Mouse (Mus musculus) CH12.LX (cell line): Measurements from ENCODE around the gene Cfap61. TPM values are rescaled to one million over a fixed set of nuclear protein-coding genes. Genes with fewer than 3 reads are reported as not detected.

Source experiments
- DNase-seq: peaks from one replicate; pipeline ENCODE4 v3.0.0-alpha.2; 2013; ENCODE audit errors: extremely low read depth
- H3K27ac ChIP-seq: 2 replicates; pipeline ENCODE4 v1.5.1; 2012; ENCODE audit warnings: low read depth, mild to moderate bottlenecking, control low read depth, moderate library complexity; ENCODE audit not compliant: insufficient read depth
- H3K27me3 ChIP-seq: replicated peaks from 2 replicates; pipeline ENCODE3; 2012; ENCODE audit warnings: inconsistent platforms
- H3K36me3 ChIP-seq, 2 experiments: replicated peaks in 1 of 2; 2 replicates each; pipeline versions ENCODE3 to v1.6.1; 2012; ENCODE audit warnings: inconsistent platforms in 1 of 2, low read length in 1 of 2, mild to moderate bottlenecking in 1 of 2, mixed read lengths in 1 of 2, moderate library complexity in 1 of 2; ENCODE audit not compliant: control insufficient read depth in 1 of 2, insufficient read depth in 1 of 2
- H3K4me1 ChIP-seq, 2 experiments: 2 replicates each; pipeline ENCODE4 v1.6.1; 2012; ENCODE audit warnings: inconsistent platforms in 1 of 2, moderate library complexity in 1 of 2; ENCODE audit not compliant: insufficient read depth in 2 of 2, control insufficient read depth in 1 of 2
- H3K4me2 ChIP-seq: 2 replicates; pipeline ENCODE4 v1.6.1; 2012; ENCODE audit warnings: low read depth, mild to moderate bottlenecking, control low read depth; ENCODE audit not compliant: poor library complexity, insufficient read depth, severe bottlenecking
- H3K4me3 ChIP-seq, 3 experiments: fragments of 150-350 bp in 1 of 3; sonication (generic) in 1 of 3; replicated peaks in 1 of 3; 2 replicates each; pipeline versions ENCODE3 to v1.5.1; 2011 to 2012; ENCODE audit warnings: low read depth in 2 of 3, low read length in 2 of 3, mild to moderate bottlenecking in 2 of 3, moderate library complexity in 2 of 3, control low read depth in 1 of 3, improper control_type of control experiment in 1 of 3, inconsistent platforms in 1 of 3, mixed read lengths in 1 of 3; ENCODE audit not compliant: poor library complexity in 1 of 3
- H3K79me2 ChIP-seq: replicated peaks from 2 replicates; pipeline ENCODE4 v1.6.1; 2012; ENCODE audit warnings: mild to moderate bottlenecking, moderate library complexity; ENCODE audit not compliant: control insufficient read depth, poor library complexity, insufficient read depth, severe bottlenecking; ENCODE audit errors: extremely low read depth
- H3K9ac ChIP-seq: 2 replicates; pipeline ENCODE4 v1.6.1; 2012; ENCODE audit warnings: low read depth, mild to moderate bottlenecking, control low read depth, moderate library complexity; ENCODE audit not compliant: insufficient read depth
- H3K9me3 ChIP-seq: replicated peaks from 2 replicates; pipeline ENCODE3; 2012; ENCODE audit warnings: low read length, inconsistent platforms, mixed read lengths
- BHLHE40 ChIP-seq: IDR thresholded peaks from 2 replicates; pipeline ENCODE4 v1.6.1; 2011; ENCODE audit warnings: mild to moderate bottlenecking, low read depth, low read length, improper control_type of control experiment
- CHD1 ChIP-seq: IDR thresholded peaks from 2 replicates; pipeline ENCODE4 v1.6.1; 2012; ENCODE audit warnings: low read depth, low read length, improper control_type of control experiment, inconsistent platforms
- CHD2 ChIP-seq: IDR thresholded peaks from 2 replicates; pipeline ENCODE4 v1.6.1; 2011; ENCODE audit warnings: low read length, improper control_type of control experiment
- CTCF ChIP-seq, 2 experiments: IDR thresholded peaks in 1 of 2; conservative IDR thresholded peaks in 1 of 2; 2 replicates each; pipeline ENCODE4 v1.5.1; 2011 to 2012; ENCODE audit warnings: low read depth in 2 of 2, low read length in 2 of 2, improper control_type of control experiment in 1 of 2, inconsistent platforms in 1 of 2, mild to moderate bottlenecking in 1 of 2, moderate library complexity in 1 of 2
- ELF1 ChIP-seq: IDR thresholded peaks from 2 replicates; pipeline ENCODE4 v1.6.1; 2014; ENCODE audit warnings: low read depth, mild to moderate bottlenecking, inconsistent platforms, low read length, improper control_type of control experiment
- EP300 ChIP-seq: IDR thresholded peaks from 2 replicates; pipeline ENCODE4 v1.6.1; 2011; ENCODE audit warnings: low read length, improper control_type of control experiment
- ETS1 ChIP-seq: conservative IDR thresholded peaks from 2 replicates; pipeline ENCODE4 v1.6.1; 2012; ENCODE audit warnings: low read depth, mild to moderate bottlenecking, inconsistent platforms, low read length, improper control_type of control experiment, moderate library complexity
- HCFC1 ChIP-seq: IDR thresholded peaks from 2 replicates; pipeline ENCODE4 v1.6.1; 2012; ENCODE audit warnings: low read depth, mild to moderate bottlenecking, inconsistent platforms, low read length, improper control_type of control experiment
- KAT2A ChIP-seq: IDR thresholded peaks from 2 replicates; pipeline ENCODE4 v1.6.1; 2012; ENCODE audit warnings: low read length, improper control_type of control experiment, inconsistent platforms; ENCODE audit not compliant: insufficient replicate concordance
- MAX ChIP-seq: IDR thresholded peaks from 2 replicates; pipeline ENCODE4 v1.6.1; 2011; ENCODE audit warnings: low read length, improper control_type of control experiment
- MAZ ChIP-seq: IDR thresholded peaks from 2 replicates; pipeline ENCODE4 v1.6.1; 2012; ENCODE audit warnings: low read depth, mild to moderate bottlenecking, inconsistent platforms, low read length, improper control_type of control experiment, moderate library complexity
- MEF2A ChIP-seq: IDR thresholded peaks from 2 replicates; pipeline ENCODE4 v1.6.1; 2014; ENCODE audit warnings: low read depth, mild to moderate bottlenecking, inconsistent platforms, low read length, improper control_type of control experiment, borderline replicate concordance
- NELFE ChIP-seq: IDR thresholded peaks from 2 replicates; pipeline ENCODE4 v1.6.1; 2011; ENCODE audit warnings: low read depth, low read length, improper control_type of control experiment
- NRF1 ChIP-seq: IDR thresholded peaks from 2 replicates; pipeline ENCODE4 v1.6.1; 2014; ENCODE audit warnings: low read depth, mild to moderate bottlenecking, inconsistent platforms, low read length, improper control_type of control experiment, moderate library complexity
- PAX5 ChIP-seq: IDR thresholded peaks from 2 replicates; pipeline ENCODE4 v1.6.1; 2012; ENCODE audit warnings: low read length, inconsistent platforms, mixed read lengths
- POLR2A ChIP-seq: IDR thresholded peaks from 2 replicates; pipeline ENCODE4 v1.6.1; 2011; ENCODE audit warnings: low read depth, mild to moderate bottlenecking, improper control_type of control experiment, low read length
- POLR2AphosphoS2 ChIP-seq: IDR thresholded peaks from 2 replicates; pipeline ENCODE4 v1.6.1; 2011; ENCODE audit warnings: low read depth, low read length, improper control_type of control experiment
- SIN3A ChIP-seq: IDR thresholded peaks from 2 replicates; pipeline ENCODE4 v1.6.1; 2012; ENCODE audit warnings: low read length, improper control_type of control experiment, inconsistent platforms
- USF1 ChIP-seq: IDR thresholded peaks from 2 replicates; pipeline ENCODE4 v1.6.1; 2014; ENCODE audit warnings: low read depth, mild to moderate bottlenecking, inconsistent platforms, low read length, improper control_type of control experiment
- ZC3H11A ChIP-seq: IDR thresholded peaks from 2 replicates; pipeline ENCODE4 v1.6.1; 2012; ENCODE audit warnings: low read depth, mild to moderate bottlenecking, inconsistent platforms, low read length, improper control_type of control experiment
- ZKSCAN1 ChIP-seq: IDR thresholded peaks from 2 replicates; pipeline ENCODE4 v1.6.1; 2012; ENCODE audit warnings: low read depth, inconsistent platforms, low read length, improper control_type of control experiment, borderline replicate concordance
- ZMIZ1 ChIP-seq: IDR thresholded peaks from 2 replicates; pipeline ENCODE4 v1.6.1; 2012; ENCODE audit warnings: low read depth, mild to moderate bottlenecking, inconsistent platforms, low read length, improper control_type of control experiment
- dilution Hi-C: fragments of 300-500 bp; cut with MboI; formaldehyde crosslinking; loops from 2 replicates; pipeline ENCODE4 v1.14.3; 2020; ENCODE audit warnings: low sequenced_read_pairs; ENCODE audit not compliant: extremely low pct_unique_long_range_greater_than_20kb, extremely low pct_ligation_motif_present
- in situ Hi-C: fragments of 300-500 bp; cut with MboI; formaldehyde crosslinking; loops from 3 replicates; pipeline ENCODE4 v1.14.3; 2019; ENCODE audit warnings: low sequenced_read_pairs, low pct_ligation_motif_present, low pct_unique_long_range_greater_than_20kb, mixed read lengths
- polyA plus RNA-seq: library from polyadenylated mRNA; unstranded; fragments of >175 nt; gene quantifications from 2 replicates; pipeline ENCODE4 v1.2.1, GENCODE M21; 2012; ENCODE audit warnings: low read depth; ENCODE audit not compliant: insufficient read length
- total RNA-seq, 2 experiments: library from RNA; depleted of rRNA; stranded (reverse); fragments of 300-350 nt in 1 of 2; fragments of >200 nt in 1 of 2; gene quantifications; 2 replicates each; pipeline ENCODE4 v1.2.3; 2012 to 2014

Cfap61 gene
- total and polyA plus RNA-seq, 3 experiments: 0.34 TPM; not detected in 2

GRCm38 (mm10) chr2:146245401-146245800 lies 310.8 kb downstream of the Cfap61 start:
- Histone ChIP-seq H3K4me3 (no peak overlapping the region), H3K4me2 (no peak overlapping the region), H3K9me3 (no peaks in the 10 kb centered on the region), H3K4me1 (peaks cover 0 to 28% of the 10 kb centered on the region in 2 experiments; a peak in 2 of 4 replicates), H3K79me2 (no peaks in the 10 kb centered on the region), H3K36me3 (peaks cover 0 to 52% of the 10 kb centered on the region in 2 experiments)
- DNase-seq: no peak
- in situ Hi-C loops: loop anchor here (25.0 kb wide), 1 partner anchor 283 kb away; no protein-coding TSS in a partner anchor
- TF ChIP-seq NRF1 (no peak), PAX5 (no peak), POLR2AphosphoS2 (no peak), ZKSCAN1 (no peak), USF1 (no peak), POLR2A (no peak), ZC3H11A (no peak), KAT2A (no peak), ETS1 (no peak), ELF1 (no peak), CHD1 (no peak), CTCF (conservative IDR thresholded peaks at IDR 0.05 in 1 of 2, IDR thresholded peaks at IDR 0.05 in 1 of 2; ENCODE audit: low read depth in 2 of 2, low read length in 2 of 2) (no peak), MEF2A (no peak), CHD2 (no peak), BHLHE40 (no peak), ZMIZ1 (no peak), MAX (no peak), SIN3A (no peak), EP300 (no peak)
- TF ChIP-seq, all 38 proteins: peak for 0
- dilution Hi-C loops: no loop called here
- H3K27me3 ChIP-seq: no peaks in the 10 kb centered on the region
- no peak overlapping the region for H3K27ac ChIP-seq
- no peak overlapping the region for H3K9ac ChIP-seq

- no peaks in the 10 kb centered on the region for H3K27me3 ChIP-seq
- dilution Hi-C loops (no loop called here), in situ Hi-C loops (loop anchor here (25.0 kb wide), 1 partner anchor 284 kb away; no protein-coding TSS in a partner anchor)
- H3K36me3 ChIP-seq: peaks cover 0 to 53% of the 10 kb centered on the region in 2 experiments
- H3K9me3 ChIP-seq: no peaks in the 10 kb centered on the region
- no peak for TF ChIP-seq NELFE
- TF ChIP-seq HCFC1: no peak
- no peak for TF ChIP-seq ETS1
- no peak for TF ChIP-seq MAZ
- no peak overlapping the region for H3K4me3 ChIP-seq
- H3K9ac ChIP-seq: no peak overlapping the region
- peaks cover 0 to 26% of the 10 kb centered on the region in 2 experiments; a peak in 2 of 4 replicates for H3K4me1 ChIP-seq
- no peaks in the 10 kb centered on the region for H3K79me2 ChIP-seq
- no peak for DNase-seq
- H3K4me2 ChIP-seq: no peak overlapping the region
- no peak overlapping the region for H3K27ac ChIP-seq
These were observed 312.0 kb downstream of the Cfap61 start for GRCm38 (mm10) chr2:146246409-146247075.
